Mouse (Mus musculus) megakaryocyte, embryonic 14.5 days (primary cell): ENCODE measurements around the gene Gm17657.

Experiments used
- FLI1 ChIP-seq: IDR thresholded peaks from 2 replicates; pipeline ENCODE4 v1.6.1; 2012; ENCODE audit warnings: low read length, inconsistent platforms, mixed read lengths
- GATA1 ChIP-seq: IDR thresholded peaks from 3 replicates; pipeline ENCODE4 v1.6.1; 2012; ENCODE audit warnings: mixed read lengths, low read length, inconsistent platforms, borderline replicate concordance

DNA sequence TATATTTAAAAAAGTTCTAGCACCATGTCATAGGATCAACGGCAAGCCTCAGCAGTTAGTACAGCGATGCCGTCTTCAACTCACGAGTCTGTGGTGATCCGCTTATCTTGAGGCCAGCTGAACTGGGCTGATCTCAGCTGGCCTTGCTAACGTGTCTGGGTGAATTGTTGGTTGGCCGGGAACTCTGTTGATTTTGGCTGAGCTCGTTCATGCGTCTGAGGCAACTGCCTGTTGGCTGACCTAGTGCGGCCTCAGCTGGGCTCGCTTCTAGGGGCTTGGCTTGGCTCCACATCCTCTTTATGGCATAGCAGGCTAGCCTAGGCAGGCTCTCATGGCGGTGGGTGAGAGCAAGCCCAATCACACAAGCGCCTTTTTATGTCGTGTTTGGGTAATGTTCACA lies 8.0 kb downstream of the Gm17657 start:
- TF ChIP-seq GATA1 (no peak), FLI1 (no peak)
